Mouse (Mus musculus): ENCODE data around the gene Slc37a4. TPM values are rescaled to one million over a fixed set of nuclear protein-coding genes. Genes with fewer than 3 reads are reported as not detected.
A peak's percentile ranks its signal among the peaks of the same experiment; 100 is the strongest.
"Not testable (repeated sequence)": the region's sequence is repeated elsewhere in the genome, so short reads cannot be mapped to it uniquely, and the experiment has no call there.

Gene Slc37a4
- 62.9 and 71.2 TPM in 2 replicates for polyA plus RNA-seq (2015; fragmentation: Nextera tagmentation; extraction: Ambion mirVana)

- Histone ChIP-seq H3K4me1 (replicated peaks) (peaks cover 41% of the 10 kb centered on the region), H3K4me2 (peak within 1 kb of the TSS; percentile 94), H3K27ac (replicated peaks) (peak within 1 kb of the TSS; percentile 97), H3K4me3 (peak within 1 kb of the TSS; percentile 81), H3K9ac (peak within 1 kb of the TSS; percentile 89), H3K27me3 (no peaks in the 10 kb centered on the region), H3K36me3 (peaks cover 38% of the 10 kb centered on the region), H3K9me3 (no peaks in the 10 kb centered on the region)
- ATAC-seq (ENCODE audit: low read depth) = peak; percentile 98
- under 1% methylated on average over 43 of the region's 43 CpGs for WGBS
These were observed at the start of gene Slc37a4 for GRCm38 (mm10) chr9:44396684-44397411. TSS of gene Slc37a4 (plus strand) at chr9:44396852.

GRCm38 (mm10) chr9:44347166-44347565, 49.5 kb upstream of the Slc37a4 start:
- WGBS = 95% methylated on average over 9 of the region's 9 CpGs
- ATAC-seq (ENCODE audit: low read depth) = no peak
- H3K36me3 ChIP-seq = peaks cover 64% of the 10 kb centered on the region

GRCm38 (mm10) chr9:44347621-44348020, 49.0 kb upstream of the Slc37a4 start:
- H3K4me2 ChIP-seq = no peak overlapping the region
- H3K36me3 ChIP-seq = peaks cover 68% of the 10 kb centered on the region
- peaks cover 13% of the 10 kb centered on the region for H3K4me1 ChIP-seq (replicated peaks)
- no peaks in the 10 kb centered on the region for H3K9me3 ChIP-seq
- no peaks in the 10 kb centered on the region for H3K27me3 ChIP-seq
- no peak for ATAC-seq (ENCODE audit: low read depth)
- H3K9ac ChIP-seq = no peak overlapping the region
- H3K4me3 ChIP-seq = no peak overlapping the region
- H3K27ac ChIP-seq (replicated peaks) = no peak overlapping the region
- 89% methylated on average over 4 of the region's 4 CpGs for WGBS

More at GRCm38 (mm10) chr9:44347166-44347565, 49.5 kb upstream of the Slc37a4 start:
- no peaks in the 10 kb centered on the region for H3K9me3 ChIP-seq
- H3K27ac ChIP-seq (replicated peaks) = no peak overlapping the region
- peaks cover 16% of the 10 kb centered on the region for H3K4me1 ChIP-seq (replicated peaks)
- H3K4me2 ChIP-seq = no peak overlapping the region
- H3K27me3 ChIP-seq = no peaks in the 10 kb centered on the region
- no peak overlapping the region for H3K9ac ChIP-seq
- H3K4me3 ChIP-seq = no peak overlapping the region

GRCm38 (mm10) chr9:44348546-44348945, 48.1 kb upstream of the Slc37a4 start:
- WGBS = 99% methylated on average over 4 of the region's 4 CpGs
- no peaks in the 10 kb centered on the region for H3K9me3 ChIP-seq
- no peaks in the 10 kb centered on the region for H3K27me3 ChIP-seq
- no peak for ATAC-seq (ENCODE audit: low read depth)
- H3K4me1 ChIP-seq (replicated peaks) = 0 out of 2 replicates have a peak, but pooled peaks cover 4% of the 10 kb centered on the region
- H3K9ac ChIP-seq = no peak overlapping the region
- no peak overlapping the region for H3K27ac ChIP-seq (replicated peaks)
- H3K36me3 ChIP-seq = peaks cover 78% of the 10 kb centered on the region
- H3K4me3 ChIP-seq = no peak overlapping the region
- no peak overlapping the region for H3K4me2 ChIP-seq

- no peaks in the 10 kb centered on the region for H3K27me3 ChIP-seq
- H3K4me2 ChIP-seq = no peak overlapping the region
- 94% methylated on average over 4 of the region's 4 CpGs for whole genome bisulfite sequencing
- no peak for ATAC-seq (ENCODE audit: low read depth)
- H3K9ac ChIP-seq = no peak overlapping the region
- H3K4me3 ChIP-seq = no peak overlapping the region
- peaks cover 99% of the 10 kb centered on the region for H3K36me3 ChIP-seq
- no peak overlapping the region for H3K27ac ChIP-seq (replicated peaks)
- H3K9me3 ChIP-seq = no peaks in the 10 kb centered on the region
- H3K4me1 ChIP-seq (replicated peaks) = no peaks in the 10 kb centered on the region
These were observed 45.3 kb upstream of the Slc37a4 start for GRCm38 (mm10) chr9:44351396-44351795.

GRCm38 (mm10) chr9:44352337-44352736, 44.3 kb upstream of the Slc37a4 start:
- no peak overlapping the region for H3K4me3 ChIP-seq
- H3K9me3 ChIP-seq = no peaks in the 10 kb centered on the region
- ATAC-seq (ENCODE audit: low read depth) = no peak
- no peak overlapping the region for H3K27ac ChIP-seq (replicated peaks)
- no peaks in the 10 kb centered on the region for H3K27me3 ChIP-seq
- 92% methylated on average over 10 of the region's 10 CpGs for WGBS
- H3K36me3 ChIP-seq = peaks cover 99% of the 10 kb centered on the region
- no peak overlapping the region for H3K9ac ChIP-seq
- no peaks in the 10 kb centered on the region for H3K4me1 ChIP-seq (replicated peaks)
- no peak overlapping the region for H3K4me2 ChIP-seq

GRCm38 (mm10) chr9:44353142-44353541, 43.5 kb upstream of the Slc37a4 start:
- Histone ChIP-seq H3K4me1 (replicated peaks) (no peaks in the 10 kb centered on the region), H3K9me3 (no peaks in the 10 kb centered on the region), H3K27ac (replicated peaks) (no peak overlapping the region), H3K4me2 (no peak overlapping the region), H3K9ac (no peak overlapping the region), H3K36me3 (peaks cover 99% of the 10 kb centered on the region), H3K27me3 (no peaks in the 10 kb centered on the region), H3K4me3 (no peak overlapping the region)
- WGBS = 90% methylated on average over 6 of the region's 6 CpGs
- ATAC-seq (ENCODE audit: low read depth) = no peak

- WGBS = 73% methylated on average over 4 of the region's 4 CpGs
- Histone ChIP-seq H3K9me3 (no peaks in the 10 kb centered on the region), H3K9ac (no peak overlapping the region), H3K27ac (replicated peaks) (no peak overlapping the region), H3K27me3 (no peaks in the 10 kb centered on the region), H3K4me1 (replicated peaks) (peaks cover 9% of the 10 kb centered on the region), H3K4me2 (no peak overlapping the region), H3K4me3 (no peak overlapping the region), H3K36me3 (peaks cover 75% of the 10 kb centered on the region)
- ATAC-seq (ENCODE audit: low read depth) = no peak
These were observed 39.4 kb upstream of the Slc37a4 start for GRCm38 (mm10) chr9:44357207-44357606.

GRCm38 (mm10) chr9:44361190-44361917, 35.3 kb upstream of the Slc37a4 start, which contains the start of gene Vps11:
TSS of gene Vps11 (minus strand) at chr9:44361670.
- Histone ChIP-seq H3K27ac (replicated peaks) (peak within 1 kb of the TSS; percentile 81), H3K4me1 (replicated peaks) (peaks cover 9% of the 10 kb centered on the region), H3K36me3 (peaks cover 34% of the 10 kb centered on the region), H3K4me3 (peak within 1 kb of the TSS; percentile 97), H3K9me3 (no peaks in the 10 kb centered on the region), H3K9ac (peak within 1 kb of the TSS; percentile 88), H3K4me2 (peak within 1 kb of the TSS; percentile 88), H3K27me3 (no peaks in the 10 kb centered on the region)
- WGBS = under 1% methylated on average over 44 of the region's 44 CpGs
- ATAC-seq (ENCODE audit: low read depth) = peak; percentile 91

GRCm38 (mm10) chr9:44361931-44362330, 34.7 kb upstream of the Slc37a4 start:
- WGBS = 45% methylated on average over 4 of the region's 4 CpGs
- H3K9me3 ChIP-seq; H3K4me1 ChIP-seq (replicated peaks); H3K27me3 ChIP-seq: not testable (repeated sequence)
- H3K4me2 ChIP-seq = peak overlapping the region; percentile 88
- H3K36me3 ChIP-seq = peaks cover 28% of the 10 kb centered on the region
- ATAC-seq (ENCODE audit: low read depth) = peak; percentile 36; the same call in 1 of the 2 replicates
- peak overlapping the region; percentile 97 for H3K4me3 ChIP-seq
- H3K27ac ChIP-seq (replicated peaks) = peak overlapping the region; percentile 81
- peak overlapping the region; percentile 88 for H3K9ac ChIP-seq

GRCm38 (mm10) chr9:44364480-44364879, 32.2 kb upstream of the Slc37a4 start:
- Histone ChIP-seq H3K9me3 (no peaks in the 10 kb centered on the region), H3K27ac (replicated peaks) (no peak overlapping the region), H3K4me2 (no peak overlapping the region), H3K27me3 (no peaks in the 10 kb centered on the region), H3K4me1 (replicated peaks) (peaks cover 9% of the 10 kb centered on the region), H3K4me3 (no peak overlapping the region), H3K9ac (no peak overlapping the region), H3K36me3 (peaks cover 5% of the 10 kb centered on the region)
- ATAC-seq (ENCODE audit: low read depth) = no peak
- 62% methylated on average over 3 of the region's 3 CpGs for WGBS

GRCm38 (mm10) chr9:44373386-44373785, 23.3 kb upstream of the Slc37a4 start:
- Histone ChIP-seq H3K4me2 (no peak overlapping the region), H3K27me3 (no peaks in the 10 kb centered on the region), H3K4me3 (no peak overlapping the region), H3K4me1 (replicated peaks) (peaks cover 10% of the 10 kb centered on the region), H3K9me3 (no peaks in the 10 kb centered on the region), H3K9ac (no peak overlapping the region), H3K27ac (replicated peaks) (no peak overlapping the region), H3K36me3 (no peaks in the 10 kb centered on the region)
- ATAC-seq (ENCODE audit: low read depth) = no peak

All from neural tube, embryonic 13.5 days (tissue).